Mouse (Mus musculus) ZHBTc4 (cell line): ENCODE results near the gene Cadm2.

Experiments
- DNase-seq: peaks from one replicate; pipeline ENCODE4 v3.0.0-alpha.2; 2011; ENCODE audit warnings: low read depth, low spot score

The Cadm2 gene

DNA sequence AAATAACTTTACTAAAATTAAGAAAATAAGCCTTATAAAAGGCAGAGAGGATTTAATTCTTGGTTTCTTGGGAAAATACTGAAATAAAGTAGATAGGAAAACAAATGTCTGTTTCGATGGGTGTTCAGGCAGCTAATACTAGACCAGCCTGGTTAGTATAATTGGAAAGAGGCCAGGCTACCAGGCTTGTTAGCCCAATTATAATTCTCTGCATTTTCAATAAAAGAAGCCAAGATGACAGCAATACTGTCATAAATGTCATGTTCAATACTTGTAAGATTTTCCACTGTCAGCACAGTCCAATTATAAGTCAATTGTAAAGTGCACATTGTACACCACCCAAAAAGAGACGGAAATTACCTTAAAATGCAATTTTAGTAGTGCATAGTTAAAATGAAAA is 664.8 kb downstream of the Cadm2 start:
- no peak for DNase-seq

DNA sequence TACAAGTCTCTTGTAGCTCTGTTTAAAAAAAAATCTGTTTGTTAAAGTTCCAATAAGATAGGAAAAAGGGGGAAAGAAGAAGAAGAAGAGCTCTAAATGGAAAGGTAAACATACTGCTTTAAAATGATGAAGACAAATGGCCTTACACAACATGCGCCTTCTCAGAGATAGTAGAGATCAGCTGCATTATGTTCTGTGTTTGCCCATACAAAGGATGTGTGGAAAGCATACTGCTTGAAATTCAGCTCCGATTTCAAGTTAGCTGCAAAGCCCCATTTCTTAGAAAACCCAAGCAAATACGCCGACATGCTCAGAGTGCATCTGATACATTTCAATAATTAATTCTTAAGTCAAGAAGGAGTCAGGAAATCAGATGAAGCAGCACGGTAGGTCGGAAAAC is 684.4 kb downstream of the Cadm2 start:
- no peak for DNase-seq

DNA sequence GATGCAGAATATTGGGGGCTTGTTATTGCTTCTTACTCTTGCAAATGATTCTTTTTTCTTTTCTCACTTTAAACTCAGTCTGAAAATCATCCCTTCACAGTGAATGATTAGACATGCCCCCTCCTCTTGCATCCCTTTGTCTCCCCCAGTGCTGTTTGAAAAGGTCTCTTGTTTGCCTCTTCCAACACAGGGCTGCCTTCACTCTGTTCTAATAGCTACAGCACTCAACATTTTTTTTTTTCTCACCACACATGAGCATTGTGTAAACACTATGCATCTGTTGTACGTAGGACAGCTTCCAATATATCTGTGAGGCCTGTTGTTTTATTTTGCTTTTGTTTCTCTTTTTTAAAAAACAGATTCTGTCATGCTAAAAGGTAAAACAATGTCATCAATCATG is 695.2 kb downstream of the Cadm2 start:
- DNase-seq, result no peak

DNA sequence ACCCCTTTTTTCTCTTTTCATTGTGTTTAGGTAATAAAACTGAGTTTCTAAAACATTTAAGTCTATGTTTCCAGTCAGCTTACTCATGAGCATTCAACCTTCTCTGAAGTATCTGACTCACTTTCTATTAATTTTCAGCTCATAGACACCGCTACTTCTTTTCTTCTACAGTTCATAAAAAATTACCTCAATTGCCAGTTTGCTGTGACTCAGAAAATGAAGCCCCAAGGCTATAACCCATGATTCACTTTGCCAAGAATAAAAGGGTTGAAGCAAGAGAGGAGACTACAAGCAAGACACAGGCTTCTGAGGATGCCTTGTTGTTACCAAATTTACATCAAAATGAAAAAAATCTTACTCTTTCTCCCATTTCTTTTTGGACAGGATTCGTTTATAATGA is 698.0 kb downstream of the Cadm2 start:
- DNase-seq, result no peak

DNA sequence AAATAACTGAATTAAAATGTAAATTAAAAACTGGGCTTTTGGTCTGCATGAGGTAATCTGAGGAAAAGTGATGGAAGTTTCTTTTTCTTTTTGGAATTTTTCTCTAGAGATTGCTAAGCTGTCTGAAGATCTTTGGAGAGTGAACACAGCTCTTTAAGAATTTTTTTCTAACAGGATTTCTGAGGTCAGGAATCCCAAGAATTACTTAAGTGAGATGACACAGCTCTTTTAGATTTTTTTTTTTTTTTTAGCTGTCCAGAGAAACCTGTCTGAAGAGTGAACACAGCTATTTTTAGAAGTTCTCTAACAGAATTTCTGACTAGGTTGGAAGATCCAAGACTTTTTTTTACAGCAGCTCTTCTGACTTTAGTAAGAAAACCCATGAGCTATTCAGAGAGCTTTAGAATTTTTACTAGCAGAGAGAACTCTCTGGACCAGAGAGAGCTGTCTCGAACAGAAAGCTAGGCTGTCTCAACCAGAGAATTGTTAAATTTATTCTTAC is 699.2 kb downstream of the Cadm2 start:
- DNase-seq, result no peak

DNA sequence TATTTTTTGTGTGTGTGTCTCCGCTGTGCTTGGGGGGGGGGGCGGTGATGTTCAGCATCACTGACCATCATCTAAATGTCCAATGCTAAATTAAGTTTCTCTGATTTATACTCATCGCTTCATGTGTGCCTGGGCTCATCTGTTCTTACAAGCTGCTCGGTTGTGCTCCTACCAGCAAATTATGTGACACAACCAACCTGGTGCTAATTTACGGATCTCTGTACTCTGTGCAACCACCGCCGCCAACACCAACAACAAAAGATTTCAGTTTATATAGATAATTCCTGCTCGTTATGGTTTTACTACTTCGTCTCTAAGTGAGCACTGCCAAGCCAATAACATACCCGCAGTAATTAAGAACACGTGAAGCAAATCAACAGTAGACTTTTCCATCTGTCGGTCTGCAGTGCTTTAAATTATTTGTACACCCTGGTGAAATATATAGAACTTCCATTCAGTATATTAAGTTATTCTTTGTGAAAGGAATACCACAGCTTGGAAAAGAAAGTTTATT is 700.8 kb downstream of the Cadm2 start:
- DNase-seq, result no peak

DNA sequence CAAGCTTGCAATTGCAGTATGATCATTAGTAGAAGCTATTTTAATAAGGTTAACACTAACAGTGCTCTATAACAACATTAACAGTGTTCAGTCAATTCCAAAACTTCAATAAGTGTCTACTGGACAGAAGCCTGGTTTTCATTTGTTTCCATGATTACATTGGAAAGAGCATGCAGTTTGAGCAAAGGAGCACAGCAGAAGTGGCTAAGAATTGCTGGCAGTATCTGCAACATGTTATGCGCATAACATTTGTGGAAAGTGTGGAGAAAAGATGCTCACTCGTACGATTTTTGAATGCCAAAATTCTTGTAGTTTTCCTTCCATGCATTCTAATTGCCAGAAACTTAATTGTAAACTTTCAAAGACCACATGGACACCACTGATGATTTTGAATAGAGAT is 718.9 kb downstream of the Cadm2 start:
- DNase-seq, result no peak

DNA sequence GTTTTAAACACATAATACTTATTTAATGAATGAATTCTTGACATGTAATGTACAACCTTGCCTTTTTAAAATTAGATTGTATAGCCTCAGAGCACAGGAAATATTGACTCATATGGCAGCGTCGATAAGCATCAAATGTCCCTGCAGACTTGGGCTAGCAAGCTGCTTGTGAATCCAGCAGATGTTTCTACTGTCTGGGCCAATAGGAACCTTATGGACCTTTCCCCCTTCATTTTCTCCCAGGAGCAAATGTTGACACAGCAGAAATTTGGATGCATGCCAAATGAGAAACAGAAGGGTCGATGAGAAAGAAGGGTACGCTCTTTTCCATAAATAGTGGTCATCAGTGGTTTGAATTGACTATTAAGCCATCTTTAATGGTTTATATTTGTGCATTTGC is 720.0 kb downstream of the Cadm2 start:
- no peak for DNase-seq

DNA sequence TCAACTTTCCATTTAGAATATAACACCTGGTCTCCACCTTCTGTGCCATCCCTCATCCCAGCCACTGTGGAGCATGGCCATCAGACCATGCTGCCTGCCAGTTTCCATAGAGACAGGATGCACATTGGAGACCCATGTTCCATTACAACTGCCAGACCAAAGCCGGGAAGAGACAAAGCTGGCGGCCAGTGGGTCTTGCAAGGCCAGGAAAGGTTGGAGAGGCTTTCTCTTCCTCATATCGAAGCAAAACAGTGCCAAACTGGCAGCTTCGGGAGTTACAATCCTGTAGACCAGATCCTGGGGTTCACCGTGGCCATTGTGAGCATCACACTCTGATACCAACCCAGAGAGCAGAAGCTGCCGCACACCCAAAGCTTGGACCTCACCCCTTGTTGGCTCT is 728.3 kb downstream of the Cadm2 start:
- DNase-seq, result no peak

DNA sequence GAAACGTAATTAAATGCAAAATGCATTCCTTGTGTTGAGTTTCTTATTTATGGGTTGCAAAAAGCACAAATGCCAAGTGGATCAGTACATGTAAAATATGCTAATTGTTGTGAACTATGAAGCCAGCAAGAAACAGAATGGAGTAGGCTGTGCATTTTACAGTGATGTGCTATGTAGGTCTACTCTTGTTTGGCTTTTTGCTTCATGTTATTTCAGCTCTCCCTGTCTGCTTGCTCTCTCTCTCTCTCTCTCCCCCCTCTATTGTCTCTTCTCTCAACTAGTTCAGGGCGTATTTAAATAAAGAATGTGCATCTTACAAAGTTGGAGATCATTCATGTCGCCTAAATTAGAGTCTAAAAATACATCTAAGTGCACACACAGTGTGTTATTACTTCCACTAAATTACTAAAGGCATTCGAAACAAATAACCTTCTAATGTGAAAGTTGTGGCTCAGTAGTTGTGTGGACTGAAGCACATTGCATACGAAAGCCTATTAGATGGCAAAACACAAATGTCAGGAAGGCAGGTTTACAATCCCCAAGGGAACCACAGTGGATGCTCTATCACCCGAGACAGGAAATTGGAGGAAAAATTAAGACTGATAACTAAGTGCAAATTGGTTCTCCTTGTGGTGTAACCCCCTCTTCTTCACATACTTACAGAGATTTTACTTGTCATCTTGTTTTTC is 729.0 kb downstream of the Cadm2 start:
- DNase-seq, result no peak

DNA sequence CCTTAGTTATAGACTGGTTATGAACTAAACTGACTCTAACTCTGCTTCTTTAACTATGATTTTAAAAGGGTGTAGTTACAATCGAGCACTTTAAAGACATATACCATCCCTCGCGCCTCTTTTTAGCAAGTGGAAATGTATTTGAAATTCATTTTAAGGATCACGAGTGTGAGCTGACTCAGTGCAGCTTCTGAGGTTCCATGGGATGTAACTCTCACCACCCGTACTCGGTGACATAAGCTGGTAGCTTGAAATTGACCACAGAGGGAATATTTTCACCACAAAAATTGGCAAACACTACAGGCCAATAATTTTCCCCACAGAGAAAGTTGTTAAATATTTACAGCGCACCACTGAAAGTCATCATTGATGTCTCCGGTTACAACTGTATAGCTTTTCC is 730.8 kb downstream of the Cadm2 start:
- no peak for DNase-seq

DNA sequence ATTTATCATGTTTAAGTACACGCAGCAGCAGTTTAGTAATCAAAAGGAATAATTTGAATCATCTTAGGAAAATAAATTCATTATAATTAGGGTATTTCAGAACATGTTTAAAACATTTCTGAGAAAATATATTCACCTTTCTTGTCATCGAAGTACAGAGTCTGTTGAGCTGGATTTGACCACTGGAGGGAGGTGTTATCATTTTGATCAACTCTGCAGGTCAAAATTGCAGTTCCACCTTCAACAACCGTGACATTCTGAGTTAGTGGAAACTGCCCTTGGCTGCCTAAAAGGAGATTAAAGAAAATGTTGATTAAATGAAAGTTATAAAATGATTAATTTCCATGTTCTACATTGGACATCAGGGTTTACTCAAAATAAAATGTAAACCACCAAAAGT is 738.1 kb downstream of the Cadm2 start:
- peak; percentile 7 for DNase-seq

DNA sequence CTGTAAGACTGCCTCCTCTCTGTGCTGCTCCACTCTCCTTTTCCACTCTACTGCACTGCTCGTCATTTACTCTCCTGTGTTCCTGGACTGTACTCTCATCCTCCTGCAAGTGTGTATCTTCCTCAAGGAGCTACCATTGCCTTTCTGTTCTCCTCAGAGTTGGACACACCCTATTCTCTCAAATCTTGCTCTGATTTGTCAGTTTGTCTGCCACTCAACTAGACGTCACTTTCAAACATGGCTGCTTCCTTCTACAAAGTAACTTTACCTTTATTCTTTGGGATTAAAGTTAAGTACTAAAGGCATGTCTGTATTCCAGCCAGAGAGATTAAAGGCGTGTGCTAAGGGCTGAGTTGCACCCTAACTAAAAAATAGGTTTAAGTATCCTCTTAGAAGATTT is 749.5 kb downstream of the Cadm2 start:
- DNase-seq, result peak; percentile 29

DNA sequence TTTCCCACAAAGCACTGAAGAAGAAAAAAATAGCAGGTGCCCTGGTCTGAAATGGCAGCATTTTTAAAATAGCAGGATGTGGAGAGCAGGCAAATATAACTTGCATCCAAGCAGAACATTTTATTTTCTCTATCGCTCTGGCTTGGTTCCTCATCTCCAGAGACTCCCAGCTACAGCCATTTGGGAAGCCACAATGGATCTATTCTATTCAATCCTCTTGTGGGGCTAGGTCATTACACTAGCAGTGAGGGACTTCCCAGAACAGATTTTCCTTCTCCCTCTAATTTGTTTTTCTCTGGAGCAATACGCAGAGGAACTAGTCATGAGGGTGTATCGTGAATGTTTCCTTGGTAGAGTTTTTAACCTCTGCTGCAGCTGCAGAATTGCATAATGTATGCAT is 769.7 kb downstream of the Cadm2 start:
- no peak for DNase-seq

DNA sequence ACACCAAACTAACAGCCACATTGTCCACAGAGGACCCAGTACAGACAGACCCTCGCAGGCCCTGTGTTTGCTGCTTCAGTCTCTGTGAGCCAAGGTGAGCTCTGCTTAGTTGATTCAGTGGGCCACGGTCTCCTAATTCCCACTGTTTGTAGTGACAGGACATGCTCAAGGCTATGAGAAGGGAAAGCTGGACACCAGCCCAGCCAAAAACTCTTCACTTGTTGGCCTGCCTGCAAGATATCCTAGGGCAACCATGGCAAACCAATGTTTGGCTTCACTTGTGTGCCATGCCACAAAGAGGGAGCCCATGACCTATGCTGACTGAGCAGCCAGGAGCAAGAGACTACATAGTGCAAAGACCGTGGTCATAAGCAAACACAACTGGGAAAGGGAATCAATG is 795.8 kb downstream of the Cadm2 start:
- DNase-seq, result no peak

DNA sequence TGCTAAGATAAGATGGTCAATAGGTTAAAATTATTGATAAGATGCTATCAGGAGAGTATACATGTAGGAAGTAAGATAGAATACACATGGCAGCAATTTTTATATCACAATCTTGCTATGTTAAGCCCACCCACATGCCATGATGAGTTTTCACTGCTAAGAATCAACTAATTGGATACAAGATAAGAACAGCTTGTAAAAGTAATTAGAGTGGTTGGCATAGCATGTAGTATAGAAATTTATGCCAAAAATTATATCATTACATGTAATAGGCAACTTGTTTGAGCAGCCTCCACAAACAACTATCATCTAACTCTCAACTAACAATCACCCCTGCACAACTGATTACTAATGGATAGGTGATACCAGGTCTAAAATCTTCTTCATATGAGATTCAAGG is 809.2 kb downstream of the Cadm2 start:
- DNase-seq, result no peak

DNA sequence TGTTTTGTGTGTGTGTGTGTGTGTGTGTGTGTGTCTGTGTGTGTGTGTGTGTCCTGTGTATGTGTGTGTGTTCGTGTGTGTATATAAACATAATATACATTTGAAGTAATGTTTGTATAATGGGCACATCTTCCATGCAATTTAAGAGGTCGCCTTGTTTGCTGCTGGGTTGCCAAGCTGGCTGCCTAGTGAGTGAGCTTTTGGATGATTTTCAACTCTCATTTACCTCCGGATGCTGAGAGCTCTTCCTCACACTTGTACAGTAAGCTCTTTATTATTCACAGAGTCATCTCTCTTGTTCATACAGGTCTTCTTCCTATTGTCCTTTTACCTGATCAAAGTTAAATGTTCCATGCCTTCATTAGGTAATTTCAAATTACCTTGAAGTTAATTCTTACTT is 822.5 kb downstream of the Cadm2 start:
- no peak for DNase-seq

DNA sequence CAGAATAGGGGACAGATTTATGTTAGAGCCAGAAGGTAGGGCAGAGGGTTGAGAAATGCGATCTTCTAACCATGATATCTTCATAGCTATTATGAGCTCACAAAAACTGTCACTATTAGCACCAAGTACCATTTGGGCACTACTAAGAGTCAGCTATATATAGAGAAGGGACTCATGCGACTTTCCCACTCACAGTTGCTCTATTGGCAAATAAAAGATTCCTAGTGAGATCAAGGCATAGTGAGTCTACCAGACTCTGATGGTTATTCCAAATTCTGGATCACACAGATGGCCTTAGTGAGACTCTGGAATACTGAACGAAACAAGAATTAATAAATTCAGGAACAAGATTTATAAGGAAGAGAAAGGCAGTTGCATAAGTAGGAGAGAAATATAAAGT is 827.6 kb downstream of the Cadm2 start:
- no peak for DNase-seq

DNA sequence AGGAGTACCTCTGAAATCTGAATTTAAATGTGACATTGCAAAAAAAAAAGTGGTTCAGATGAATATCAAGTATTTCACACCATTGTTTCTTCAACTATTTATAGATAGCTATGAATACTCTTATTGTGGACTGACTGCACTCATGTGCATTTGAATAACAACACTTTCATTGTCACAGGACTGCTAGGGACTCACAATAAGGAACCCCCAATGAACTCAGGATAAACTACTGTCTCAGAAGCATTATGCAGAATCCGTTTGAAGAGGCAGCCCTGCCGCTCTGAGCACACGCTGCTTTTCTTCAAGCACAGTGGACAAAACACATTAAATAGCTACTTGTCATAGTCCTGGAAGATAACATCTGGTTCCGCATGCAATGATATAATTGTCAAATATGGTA is 848.8 kb downstream of the Cadm2 start:
- DNase-seq, result no peak

DNA sequence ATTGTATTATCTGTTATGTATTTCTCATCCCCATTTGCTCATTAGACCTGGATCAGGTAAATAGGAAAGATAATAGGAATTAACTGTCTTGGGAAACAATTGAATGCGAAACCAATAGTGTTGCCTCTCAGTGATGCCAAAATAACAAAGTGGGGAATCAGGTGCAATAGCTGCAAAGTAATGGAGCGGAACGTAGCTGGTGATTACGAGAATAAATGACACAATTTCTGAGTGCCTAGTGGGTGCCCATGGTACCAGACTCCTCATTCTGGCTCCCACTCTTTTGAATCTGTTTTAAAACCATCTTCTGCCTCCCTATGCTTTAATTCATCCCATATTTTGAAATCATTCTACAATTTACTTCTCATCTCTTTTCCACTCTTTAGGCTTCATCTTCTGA is 851.2 kb downstream of the Cadm2 start:
- DNase-seq, result no peak

DNA sequence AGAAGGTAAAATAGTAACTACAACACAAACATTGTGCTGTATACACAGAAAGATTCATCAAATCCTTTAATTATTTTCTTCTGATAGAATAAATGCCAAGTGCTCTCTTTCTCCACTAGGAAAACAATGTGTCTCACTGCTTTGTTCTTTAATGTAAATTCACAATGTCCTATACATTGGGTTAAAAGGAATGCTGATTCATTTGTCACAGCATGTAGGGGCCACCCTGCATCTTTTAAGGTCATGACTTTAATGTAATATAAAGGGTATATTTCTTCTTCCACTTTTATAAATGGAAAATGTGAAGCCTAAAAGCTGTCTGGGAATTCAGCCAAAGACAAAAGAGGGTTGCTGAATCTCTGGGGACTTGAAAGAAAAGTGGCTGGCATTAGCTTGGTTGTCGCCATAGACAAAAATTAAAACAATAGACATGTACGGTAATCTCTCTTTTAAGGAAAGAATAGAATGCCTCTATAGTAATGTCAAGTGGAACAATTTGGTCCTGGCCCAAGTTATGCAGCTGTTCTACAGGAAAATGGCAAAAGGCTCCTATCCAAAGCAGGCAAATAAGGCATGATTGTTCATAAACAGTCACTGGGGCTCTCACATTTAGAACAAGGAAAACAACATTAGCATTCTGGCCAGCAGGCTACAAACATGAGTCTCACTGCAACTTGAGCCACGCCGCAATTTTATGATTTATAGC is 851.9 kb downstream of the Cadm2 start:
- DNase-seq, result no peak

DNA sequence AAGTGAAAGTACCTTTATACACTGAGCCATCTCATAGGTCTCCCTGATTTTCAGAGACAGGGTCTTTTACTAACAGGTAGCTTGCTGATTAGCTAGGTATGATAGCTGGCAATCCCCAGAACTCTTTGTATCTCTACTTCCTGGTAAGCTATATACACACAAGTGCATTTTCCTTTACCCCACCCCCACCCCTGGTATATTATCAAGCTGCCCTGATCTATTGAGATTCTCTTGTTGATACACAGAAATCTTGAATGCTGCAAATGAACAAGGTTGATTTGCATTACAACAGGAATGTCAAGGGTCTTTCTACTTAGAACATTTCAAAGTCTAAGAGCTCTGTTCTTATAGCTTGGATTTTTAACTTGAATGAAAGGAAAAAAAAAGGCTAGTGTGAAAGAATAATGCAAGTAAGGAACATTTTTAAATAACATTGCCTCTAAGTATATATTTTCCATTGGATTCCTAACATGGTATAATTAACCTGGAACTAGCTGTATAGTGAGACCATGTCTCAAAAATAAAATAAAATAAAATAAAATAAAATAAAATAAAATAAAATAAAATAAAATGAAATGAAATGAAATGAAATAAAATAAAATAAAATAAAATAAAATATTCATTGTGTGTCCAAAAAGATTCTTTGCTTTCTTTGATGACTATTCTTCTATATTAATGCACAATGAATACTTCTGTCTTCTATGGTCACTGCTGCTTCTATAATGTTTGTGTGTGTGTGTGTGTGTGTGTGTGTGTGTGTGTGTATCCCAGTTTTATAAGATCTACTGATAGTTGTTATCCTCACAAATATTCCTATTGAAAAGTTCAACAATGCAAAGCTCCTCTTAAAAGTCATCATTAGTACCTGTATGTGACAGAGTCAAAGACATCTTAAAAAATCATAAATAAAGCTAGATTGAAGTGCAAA is 858.9 kb downstream of the Cadm2 start:
- peak; percentile 1 for DNase-seq
